Mouse (Mus musculus) brain, embryonic 14.5 days (tissue): ENCODE data around the gene Cldn12. TPM values are rescaled to one million over a fixed set of nuclear protein-coding genes. Genes with fewer than 3 reads are reported as not detected.

Source experiments
- DNase-seq: peaks from one replicate; pipeline ENCODE4 v3.0.0-alpha.2; 2011; ENCODE audit warnings: low read depth
- CTCF ChIP-seq: fragments of 200-500 bp; IDR thresholded peaks from 2 replicates; pipeline ENCODE4 v1.5.1; 2012; ENCODE audit warnings: inconsistent platforms, mild to moderate bottlenecking, moderate library complexity, borderline replicate concordance; ENCODE audit not compliant: insufficient read depth, insufficient read length; ENCODE audit errors: extremely low read depth
- POLR2A ChIP-seq: fragments of 200-500 bp; IDR thresholded peaks from 2 replicates; pipeline ENCODE4 v1.6.1; 2012; ENCODE audit warnings: mild to moderate bottlenecking, inconsistent platforms, borderline replicate concordance; ENCODE audit not compliant: poor library complexity, insufficient read depth, insufficient read length, severe bottlenecking; ENCODE audit errors: extremely low read depth
- polyA plus RNA-seq: library from polyadenylated mRNA; depleted of rRNA; stranded (reverse); fragments of >200 nt; gene quantifications from 2 replicates; pipeline ENCODE4 v1.2.3, GENCODE M21; 2012; rRNA removed

The Cldn12 gene
- polyA plus RNA-seq, 1 experiment = 22.4 TPM

- DNase-seq = no peak
- no peak for TF ChIP-seq POLR2A
- no peak for TF ChIP-seq CTCF
These were observed 38.6 kb downstream of the Cldn12 start for GRCm38 (mm10) chr5:5476133-5476532.

DNA sequence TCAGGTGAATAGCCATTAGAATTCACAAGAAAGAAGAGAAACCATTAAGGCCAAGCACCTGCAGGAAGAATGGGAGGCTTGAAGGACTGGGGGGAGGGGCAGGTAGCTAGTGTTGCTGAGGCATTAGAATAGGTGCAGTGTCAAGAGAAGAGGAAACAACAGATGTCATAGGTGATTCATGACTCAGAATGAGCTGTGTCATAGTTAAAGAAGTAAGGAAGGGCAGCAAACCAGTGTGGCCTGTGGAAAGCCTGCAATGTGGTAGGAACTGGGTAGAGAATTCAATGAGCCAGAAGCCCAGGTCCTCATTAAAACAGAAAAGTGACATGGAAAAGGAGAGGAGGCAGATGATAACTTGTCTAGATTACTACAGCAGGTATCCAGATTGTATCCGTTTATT, 49.5 kb downstream of the Cldn12 start:
- TF ChIP-seq CTCF = no peak
- TF ChIP-seq POLR2A = no peak
- DNase-seq = no peak

Other genes starting within 250 kb of the Cldn12 start
- gene Cdk14, start 94.6 kb downstream of the Cldn12 start, polyA plus RNA-seq = 19.2 and 33.3 TPM in 2 replicates
- 0.39 TPM in 1 of 2 replicates, not detected in the other for gene 1700015F17Rik, start 35.8 kb downstream of the Cldn12 start, polyA plus RNA-seq
- 17.9 and 18.0 TPM in 2 replicates for gene Gtpbp10, start 44.6 kb upstream of the Cldn12 start, polyA plus RNA-seq
- gene Gm8773, start 58.8 kb upstream of the Cldn12 start, polyA plus RNA-seq = 6.3 and 6.8 TPM in 2 replicates
- gene Cfap69, start 149.3 kb upstream of the Cldn12 start, polyA plus RNA-seq = 9.2 and 9.9 TPM in 2 replicates
- 2.4 and 3.5 TPM in 2 replicates for gene Steap2, start 179.6 kb upstream of the Cldn12 start, polyA plus RNA-seq
- 0.82 and 0.91 TPM in 2 replicates for gene Steap1, start 234.4 kb upstream of the Cldn12 start, polyA plus RNA-seq